Mouse (Mus musculus): ENCODE data around the gene Sstr2. TPM values are rescaled to one million over a fixed set of nuclear protein-coding genes. Genes with fewer than 3 reads are reported as not detected.

The Sstr2 gene
- total RNA-seq, 2 experiments from 2014 or later, result 1.9 to 3.0 TPM

GRCm38 (mm10) chr11:113619420-113620080 is 408 bp downstream of the Sstr2 start:
- no peak for DNase-seq

GRCm38 (mm10) chr11:113621001-113621400 is 1.9 kb downstream of the Sstr2 start:
- no peak for DNase-seq

- DNase-seq, result no peak
Measured at GRCm38 (mm10) chr11:113622028-113622427, 2.9 kb downstream of the Sstr2 start.

- DNase-seq, result no peak
Measured at GRCm38 (mm10) chr11:113625437-113625836, 6.3 kb downstream of the Sstr2 start.

GRCm38 (mm10) chr11:113627785-113628184 is 8.6 kb downstream of the Sstr2 start:
- DNase-seq, result peak; percentile 32

GRCm38 (mm10) chr11:113630642-113631041 is 11.5 kb downstream of the Sstr2 start:
- DNase-seq, result no peak

- DNase-seq, result no peak
Measured at GRCm38 (mm10) chr11:113631302-113631701, 12.2 kb downstream of the Sstr2 start.

- DNase-seq, result no peak
Measured at GRCm38 (mm10) chr11:113631862-113632261, 12.7 kb downstream of the Sstr2 start.

GRCm38 (mm10) chr11:113632303-113632702 is 13.2 kb downstream of the Sstr2 start:
- no peak for DNase-seq

- DNase-seq, result no peak
Measured at GRCm38 (mm10) chr11:113633398-113633797, 14.3 kb downstream of the Sstr2 start.

GRCm38 (mm10) chr11:113634699-113635121 is 15.6 kb downstream of the Sstr2 start:
- DNase-seq, result no peak

GRCm38 (mm10) chr11:113638680-113639079 is 19.5 kb downstream of the Sstr2 start:
- no peak for DNase-seq

GRCm38 (mm10) chr11:113645181-113645580 is 26.0 kb downstream of the Sstr2 start:
- no peak for DNase-seq

- DNase-seq, result peak; percentile 92
Measured at GRCm38 (mm10) chr11:113648152-113648551, 29.0 kb downstream of the Sstr2 start.

- DNase-seq, result no peak
Measured at GRCm38 (mm10) chr11:113648690-113649352, 29.7 kb downstream of the Sstr2 start, which contains the start of gene Cog1. Cog1 (plus strand) TSS chr11:113649169.

- peak; percentile 84 for DNase-seq
Measured at GRCm38 (mm10) chr11:113649353-113650210, 30.4 kb downstream of the Sstr2 start, which contains the start of gene Slc39a11. Slc39a11 (minus strand) TSS chr11:113650079.

GRCm38 (mm10) chr11:113651206-113651906 is 32.2 kb downstream of the Sstr2 start:
- DNase-seq, result no peak

- peak; percentile 35 for DNase-seq
Measured at GRCm38 (mm10) chr11:113651907-113652273, 32.7 kb downstream of the Sstr2 start.

GRCm38 (mm10) chr11:113652516-113652915 is 33.4 kb downstream of the Sstr2 start:
- no peak for DNase-seq

- DNase-seq, result no peak
Measured at GRCm38 (mm10) chr11:113654105-113654504, 35.0 kb downstream of the Sstr2 start.

- no peak for DNase-seq
Measured at GRCm38 (mm10) chr11:113654561-113655270, 35.6 kb downstream of the Sstr2 start.
